Mouse (Mus musculus): Measurements from ENCODE around the gene Cldn8. TPM values are rescaled to one million over a fixed set of nuclear protein-coding genes. Genes with fewer than 3 reads are reported as not detected.

The Cldn8 gene
- total RNA-seq, 2 experiments from 2014 or later: not detected

DNA sequence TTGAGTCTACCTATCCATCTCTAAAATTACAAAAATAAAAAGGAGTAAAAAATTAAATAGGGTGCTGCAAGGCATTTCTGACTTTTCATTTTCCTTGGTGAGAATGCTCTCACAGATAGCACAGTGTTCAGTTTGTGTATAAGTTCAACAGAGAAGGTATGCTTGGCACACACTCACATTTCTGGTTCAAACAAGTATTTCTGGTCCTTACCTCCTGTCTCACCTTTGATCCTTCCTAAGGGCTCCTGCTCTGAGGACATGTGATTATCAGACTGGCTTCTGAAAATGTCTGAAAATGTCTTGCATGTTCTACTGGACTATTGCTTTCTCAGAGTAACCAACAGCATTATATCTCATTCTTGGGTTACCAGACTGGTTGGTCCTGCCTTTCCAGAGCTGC, 7.2 kb upstream of the Cldn8 start:
- DNase-seq (ENCODE audit: extremely low spot score in 1 of 2, low spot score in 2 of 2): no peak
- no peak overlapping the region for H3K4me3 ChIP-seq
- TF ChIP-seq CTCF (IDR thresholded peaks at IDR 0.05): no peak
- no peak overlapping the region for H3K27ac ChIP-seq
- intact Hi-C loops (cut with DNase I): no loop called here

DNA sequence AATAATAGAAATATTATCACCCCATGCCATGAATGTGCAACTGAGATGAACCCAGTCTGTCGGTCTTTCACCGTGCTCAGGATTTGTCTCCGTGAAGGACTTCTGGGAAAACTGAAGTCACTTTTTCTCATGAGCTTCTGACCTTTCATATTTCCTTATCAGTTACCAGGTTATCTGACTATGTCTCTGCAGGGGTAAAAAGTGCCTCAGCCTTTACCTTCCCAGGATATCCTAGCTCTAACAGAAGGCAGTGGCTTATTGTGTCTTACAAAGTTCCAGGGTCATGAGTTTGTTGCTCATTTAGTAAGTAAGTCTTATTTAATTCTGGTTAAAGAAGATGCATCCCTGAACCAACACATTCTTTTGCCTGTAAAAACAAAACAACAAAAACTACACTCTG, 6.7 kb upstream of the Cldn8 start:
- no peak for TF ChIP-seq CTCF (IDR thresholded peaks at IDR 0.05)
- intact Hi-C loops (cut with DNase I): no loop called here
- no peak overlapping the region for H3K27ac ChIP-seq
- no peak overlapping the region for H3K4me3 ChIP-seq
- DNase-seq (ENCODE audit: extremely low spot score in 1 of 2, low spot score in 2 of 2): no peak

DNA sequence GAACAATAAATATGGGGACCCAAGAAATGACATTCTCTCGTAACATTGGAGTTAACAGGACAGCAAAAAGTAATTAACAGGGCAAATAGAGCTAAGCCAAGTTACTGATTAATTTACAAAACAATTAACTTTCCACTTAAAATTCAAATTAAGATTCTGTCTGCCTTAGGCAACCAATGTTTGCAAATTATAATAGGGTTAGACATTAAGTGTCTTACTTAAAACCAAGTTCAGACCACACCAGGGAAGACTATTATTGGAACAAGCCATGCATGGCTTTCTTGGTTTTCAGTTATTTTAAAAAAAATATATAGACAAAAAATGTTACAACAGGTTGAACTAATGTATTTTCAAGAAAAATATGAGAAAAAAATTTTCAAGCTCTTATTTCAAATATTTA, 6.1 kb upstream of the Cldn8 start:
- intact Hi-C loops (cut with DNase I): no loop called here
- Histone ChIP-seq H3K27ac (no peak overlapping the region), H3K4me3 (no peak overlapping the region)
- DNase-seq (ENCODE audit: extremely low spot score in 1 of 2, low spot score in 2 of 2): no peak
- no peak for TF ChIP-seq CTCF (IDR thresholded peaks at IDR 0.05)

DNA sequence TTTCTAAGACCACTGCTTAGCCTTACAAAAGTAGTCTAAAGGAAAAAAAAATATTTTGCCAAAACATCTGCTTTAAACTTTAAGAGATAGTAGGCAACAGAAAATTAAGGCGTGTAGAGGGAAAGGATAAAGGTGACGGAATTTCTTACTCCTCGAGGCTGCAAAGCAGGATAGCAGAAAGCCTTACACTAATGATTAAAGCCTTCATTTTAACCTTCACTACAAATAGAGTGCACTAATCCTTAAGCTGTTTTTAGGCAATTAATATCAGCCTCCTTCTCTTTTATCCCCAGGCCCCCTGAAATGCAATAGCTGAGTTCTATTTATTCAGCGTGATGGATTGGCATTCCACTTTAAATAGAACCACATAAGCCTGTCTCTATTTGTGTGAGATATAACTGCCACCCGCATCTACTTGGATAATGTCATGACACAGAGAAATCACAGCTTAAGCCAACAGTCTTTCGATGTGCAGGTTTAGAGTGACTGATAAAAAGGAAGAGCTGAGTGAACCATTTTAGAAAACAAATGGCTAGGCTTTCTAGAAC, 1.3 kb downstream of the Cldn8 start:
- intact Hi-C loops (cut with DNase I): no loop called here
- Histone ChIP-seq H3K4me3 (no peak overlapping the region), H3K27ac (no peak overlapping the region)
- TF ChIP-seq CTCF (IDR thresholded peaks at IDR 0.05): no peak
- no peak for DNase-seq (ENCODE audit: extremely low spot score in 1 of 2, low spot score in 2 of 2)

DNA sequence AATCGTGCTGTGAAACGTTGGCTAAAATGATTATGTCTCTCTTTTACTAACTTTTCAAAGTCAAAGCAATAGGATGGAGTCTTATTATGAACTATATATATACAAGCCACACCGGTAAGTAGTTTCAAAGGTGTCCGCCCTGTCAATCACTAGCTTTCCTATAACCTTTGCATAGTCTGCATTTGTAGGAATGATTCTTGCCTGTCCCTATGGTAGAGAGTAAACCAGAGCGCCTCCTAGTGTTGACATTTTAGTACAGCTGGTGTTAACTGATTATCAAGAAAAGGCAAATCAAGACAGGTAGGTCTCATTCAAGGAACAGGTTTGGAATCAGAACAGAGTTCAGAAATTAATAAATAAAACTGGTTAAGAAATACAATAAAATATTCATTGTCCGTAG, 20.5 kb downstream of the Cldn8 start:
- DNase-seq (ENCODE audit: extremely low spot score in 1 of 2, low spot score in 2 of 2): no peak
- H3K27ac ChIP-seq: no peak overlapping the region
- H3K4me3 ChIP-seq: no peak overlapping the region
- peak; percentile 62 for TF ChIP-seq CTCF (IDR thresholded peaks at IDR 0.05)
- intact Hi-C loops (cut with DNase I): loop anchor here (1.0 to 10.0 kb wide), 2 partner anchors 170 to 328 kb away; no protein-coding TSS in a partner anchor

DNA sequence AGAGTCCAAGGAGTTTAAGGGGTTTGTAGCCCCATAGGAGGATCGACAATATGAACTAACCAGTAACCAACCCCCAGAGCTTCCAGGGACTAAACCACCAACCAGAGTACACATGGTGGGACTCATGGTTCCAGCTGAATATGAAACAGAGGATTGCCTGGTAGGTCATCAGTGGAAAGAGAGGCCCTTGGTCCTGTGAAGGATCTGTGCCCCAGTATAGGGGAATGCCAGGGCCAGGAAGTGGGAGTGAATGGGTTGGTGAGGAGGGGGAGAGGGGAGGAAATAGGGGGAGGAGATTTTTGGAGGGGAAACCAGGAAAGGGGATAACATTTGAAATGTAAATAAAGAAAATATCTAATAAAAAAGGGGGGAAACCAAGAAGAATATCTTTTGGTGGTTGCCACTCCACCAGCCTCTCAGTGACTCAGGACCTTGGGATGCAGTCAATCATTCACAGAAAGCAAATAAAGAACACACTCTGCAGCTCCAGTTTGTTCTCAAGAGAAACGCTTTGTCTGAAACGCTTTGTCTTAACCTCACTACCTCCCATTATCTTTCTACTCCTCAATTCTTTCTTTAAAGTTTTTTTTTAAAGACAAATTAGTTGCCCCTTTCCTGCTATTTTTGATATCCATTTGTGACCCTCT, 23.0 kb downstream of the Cldn8 start:
- no peak for DNase-seq (ENCODE audit: extremely low spot score in 1 of 2, low spot score in 2 of 2)
- Histone ChIP-seq H3K4me3 (no peak overlapping the region), H3K27ac (no peak overlapping the region)
- intact Hi-C loops (cut with DNase I): loop anchor here (10.0 kb wide), 1 partner anchor 325 kb away; no protein-coding TSS in a partner anchor
- no peak for TF ChIP-seq CTCF (IDR thresholded peaks at IDR 0.05)

DNA sequence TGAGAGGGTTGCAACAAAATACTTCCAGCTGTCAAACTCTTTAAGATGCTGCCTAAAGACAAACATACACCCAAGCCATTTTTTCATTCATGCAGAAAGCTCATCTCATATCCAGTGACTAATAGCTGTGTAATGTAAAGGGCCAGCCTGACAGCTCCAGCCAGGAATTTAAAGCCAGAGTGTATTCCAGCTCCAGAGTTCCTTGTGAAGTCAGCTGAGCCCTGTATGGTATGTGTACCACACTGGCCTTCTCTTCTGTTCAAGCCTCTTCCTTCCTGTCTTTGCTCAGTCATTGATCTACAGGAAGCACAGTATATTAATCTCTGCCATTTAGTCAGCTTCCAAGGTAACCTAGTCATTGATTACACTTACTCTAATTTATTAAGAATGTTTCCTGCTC, 51.6 kb downstream of the Cldn8 start:
- no peak for DNase-seq (ENCODE audit: extremely low spot score in 1 of 2, low spot score in 2 of 2)
- H3K4me3 ChIP-seq: no peak overlapping the region
- intact Hi-C loops (cut with DNase I): no loop called here

More for the DNA sequence above, 51.6 kb downstream of the Cldn8 start:
- no peak overlapping the region for H3K27ac ChIP-seq
- TF ChIP-seq CTCF (IDR thresholded peaks at IDR 0.05): no peak

Other genes with a start within 250 kb of the Cldn8 start
- not detected for gene Cldn17, start 56.2 kb downstream of the Cldn8 start, total RNA-seq (2021)
- not detected for gene Krtap24-1, start 49.1 kb upstream of the Cldn8 start, total RNA-seq (2021)
- not detected for gene 2310079G19Rik, start 64.5 kb upstream of the Cldn8 start, total RNA-seq (2021)
- not detected for gene Krtap26-1, start 84.6 kb upstream of the Cldn8 start, total RNA-seq (2021)
- not detected for gene Krtap27-1, start 108.5 kb upstream of the Cldn8 start, total RNA-seq (2021)
- not detected for gene 2310061N02Rik, start 144.8 kb upstream of the Cldn8 start, total RNA-seq (2021)
- not detected for gene Krtap13-1, start 165.7 kb upstream of the Cldn8 start, total RNA-seq (2021)
- not detected for gene Krtap13, start 188.5 kb upstream of the Cldn8 start, total RNA-seq (2021)
- gene 2310034C09Rik, start 195.7 kb upstream of the Cldn8 start, total RNA-seq (2021): not detected
- not detected for gene 2310057N15Rik, start 211.0 kb upstream of the Cldn8 start, total RNA-seq (2021)
- gene Gm5965, start 214.7 kb upstream of the Cldn8 start, total RNA-seq (2021): not detected
- not detected for gene Gm20741, start 249.0 kb upstream of the Cldn8 start, total RNA-seq (2021)

All from left cerebral cortex, adult 2 months (tissue).